Mouse (Mus musculus) gastrocnemius, postnatal 25 days (tissue): Measurements from ENCODE around the gene Ralgps2. TPM values are rescaled to one million over a fixed set of nuclear protein-coding genes. Genes with fewer than 3 reads are reported as not detected.
A peak's percentile ranks its signal among the peaks of the same experiment; 100 is the strongest.

ENCODE experiments used
- DNase-seq: peaks from one replicate; pipeline ENCODE4 v3.0.0; 2022
- total RNA-seq, 2 experiments: library from RNA; stranded (reverse); gene quantifications; 1 replicate in 1 of 2; 2 replicates in 1 of 2; pipeline ENCODE4 v1.2.3; 2021

The Ralgps2 gene
- total RNA-seq, 2 experiments from 2014 or later = 1.6 to 1.9 TPM

DNA sequence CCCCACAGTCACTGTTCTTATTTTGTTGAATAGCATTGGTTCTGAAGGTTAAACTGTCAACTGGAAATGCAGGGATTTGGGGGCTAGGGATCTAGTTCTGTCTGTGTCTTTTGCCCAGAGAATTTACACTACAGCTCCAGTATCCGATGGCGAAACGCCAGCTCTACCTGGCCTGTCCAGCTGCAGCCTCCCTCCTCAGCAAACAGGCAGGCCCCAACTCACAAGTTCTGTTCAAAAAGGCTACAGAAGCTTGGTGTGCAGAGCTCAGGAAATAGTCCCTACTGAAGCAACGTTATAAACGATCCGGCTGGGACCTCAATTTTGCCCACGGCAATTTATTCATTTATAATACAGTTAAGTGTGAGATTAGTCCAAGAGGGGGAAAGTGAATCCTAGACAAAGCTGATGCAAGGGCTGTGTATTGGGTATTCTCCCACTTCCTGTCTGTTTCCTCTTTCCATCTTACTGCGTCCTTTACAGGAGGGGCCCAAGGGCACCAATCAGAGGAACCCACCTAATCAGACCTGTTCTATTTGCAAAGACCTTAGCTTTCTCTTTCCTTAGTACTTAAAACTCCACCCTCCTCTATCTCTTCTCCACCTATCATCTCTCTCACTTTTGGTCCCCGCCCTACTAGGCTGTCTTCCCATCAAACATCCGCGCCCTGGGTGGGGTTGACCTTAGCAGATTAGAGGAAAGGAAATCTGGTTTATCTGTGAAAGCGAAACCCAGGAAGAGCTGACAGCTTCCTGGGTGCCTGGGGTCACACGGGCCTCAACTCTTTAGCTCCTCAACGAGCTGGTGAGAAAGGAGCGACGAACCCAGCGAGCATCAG, 16.7 kb upstream of the Ralgps2 start:
- DNase-seq = no peak

DNA sequence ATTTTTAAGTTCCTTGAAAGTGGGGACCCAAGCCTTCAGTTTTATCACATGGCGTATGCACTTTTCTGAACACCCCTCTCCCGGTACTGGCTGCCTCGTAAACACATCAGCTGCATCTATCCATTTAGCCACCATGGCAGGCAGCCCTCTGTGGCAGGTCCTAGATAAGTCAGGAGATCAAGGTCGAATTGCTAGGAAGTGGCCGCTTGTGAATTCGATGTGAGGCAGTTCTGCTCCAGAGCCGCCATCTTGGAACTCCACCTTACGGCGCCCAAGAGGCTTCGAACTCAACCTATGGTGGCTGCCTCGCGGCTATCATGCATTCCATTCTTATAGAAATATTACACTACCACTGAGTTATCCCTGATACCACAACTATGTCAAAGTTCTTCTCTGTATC, 14.8 kb upstream of the Ralgps2 start:
- DNase-seq = no peak

DNA sequence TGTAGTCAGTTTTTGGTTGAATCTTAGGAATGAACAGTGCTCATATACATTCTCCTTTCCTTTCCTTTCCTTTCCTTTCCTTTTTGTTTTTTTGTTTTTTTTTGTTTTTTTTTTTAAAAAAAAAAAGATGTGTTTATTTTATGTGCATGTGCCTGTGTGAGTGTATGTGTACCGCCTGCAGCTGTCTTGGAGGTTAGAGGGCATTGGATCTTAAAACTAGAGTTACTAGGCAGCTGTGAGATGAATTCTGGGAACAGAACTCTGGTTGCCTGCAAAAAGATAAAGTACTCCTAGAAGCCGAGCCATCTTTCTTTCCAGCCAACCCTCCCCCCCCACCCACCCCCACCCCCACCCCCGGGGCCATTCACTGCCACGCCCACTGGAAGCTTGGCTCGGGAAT, 10.9 kb upstream of the Ralgps2 start:
- DNase-seq = no peak

DNA sequence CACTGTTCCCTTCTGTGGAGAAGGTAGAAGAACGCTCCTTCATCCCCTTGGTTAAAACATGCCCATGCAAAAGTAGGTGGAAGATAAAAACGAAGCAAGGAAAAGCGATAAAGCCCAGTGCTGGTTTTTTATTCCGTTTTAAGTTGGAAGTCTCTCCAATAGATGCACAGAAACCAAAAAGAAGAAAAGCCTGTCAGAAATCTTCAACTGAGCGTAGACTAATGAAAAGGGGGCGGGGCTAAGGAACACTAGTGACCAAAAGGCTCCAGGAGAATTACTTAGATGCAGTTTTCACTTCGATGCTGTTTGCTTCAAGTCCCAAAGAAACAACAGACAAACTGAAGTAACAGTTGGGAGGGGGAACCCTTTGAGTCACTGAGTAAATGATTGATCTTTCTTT, 1.2 kb upstream of the Ralgps2 start:
- DNase-seq = no peak

DNA sequence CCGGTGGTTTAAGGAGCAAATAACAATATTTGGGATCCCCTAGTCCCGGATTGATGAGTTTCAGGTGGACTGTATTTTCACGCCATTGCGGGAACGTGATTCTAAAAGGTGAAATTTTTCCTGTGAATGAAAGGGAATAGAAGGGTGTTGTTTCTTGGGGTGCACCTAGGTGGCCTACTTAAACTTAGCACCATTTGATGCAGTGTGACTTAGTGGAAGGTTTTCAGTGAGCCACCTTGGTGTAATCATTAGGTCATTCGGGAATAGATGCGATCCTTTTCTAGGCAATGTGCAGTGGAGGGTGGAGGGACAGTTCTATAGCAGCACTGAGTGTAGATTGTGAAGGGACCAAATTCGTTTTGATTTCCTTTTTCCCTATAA, 706 bp upstream of the Ralgps2 start:
- DNase-seq = no peak

DNA sequence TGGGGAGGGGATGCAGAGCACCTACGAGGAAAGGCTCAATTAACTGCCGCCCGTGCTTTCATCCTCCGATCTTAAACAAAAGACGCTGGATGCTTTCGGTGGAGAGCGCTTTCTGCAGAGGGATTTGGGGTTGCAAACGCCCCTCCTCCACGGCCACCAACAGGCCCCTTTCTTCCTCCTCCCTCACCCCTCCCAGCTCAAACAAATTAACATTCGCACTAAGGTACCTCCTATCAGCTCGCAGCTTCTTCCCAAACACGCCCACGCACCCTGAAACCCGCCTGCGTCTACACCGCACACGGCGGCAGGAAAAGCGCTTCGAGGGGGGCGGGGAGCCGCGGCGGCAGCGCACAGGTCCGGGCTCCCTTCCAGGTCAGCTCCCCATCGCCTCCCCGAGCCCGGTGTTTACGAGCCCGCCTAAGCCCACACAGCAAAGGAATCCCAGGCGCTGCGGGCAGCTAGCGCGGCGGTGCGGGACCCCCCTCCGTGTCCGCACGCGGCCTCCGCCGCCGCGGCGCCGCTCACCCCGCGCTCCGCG, 652 bp downstream of the Ralgps2 start:
- peak; percentile 47 for DNase-seq

DNA sequence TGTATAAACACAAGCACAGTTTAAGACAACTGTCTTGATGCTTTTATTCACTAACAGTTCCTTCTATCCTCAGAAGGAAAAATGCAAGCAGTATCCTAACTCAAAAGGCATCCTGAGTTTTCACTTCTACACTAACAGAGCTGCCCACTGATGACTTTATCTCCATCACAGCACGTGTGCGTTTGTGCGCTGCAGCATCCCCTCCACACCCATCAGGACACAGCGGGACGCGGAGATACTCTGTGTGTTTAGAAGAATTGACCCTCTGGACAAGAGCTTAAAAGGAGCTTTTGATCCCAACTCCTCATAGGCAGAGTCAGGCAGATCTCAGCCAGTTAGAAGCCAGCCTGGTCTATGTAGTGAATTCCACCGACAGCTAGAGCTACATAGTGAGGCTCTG, 2.0 kb downstream of the Ralgps2 start:
- no peak for DNase-seq

DNA sequence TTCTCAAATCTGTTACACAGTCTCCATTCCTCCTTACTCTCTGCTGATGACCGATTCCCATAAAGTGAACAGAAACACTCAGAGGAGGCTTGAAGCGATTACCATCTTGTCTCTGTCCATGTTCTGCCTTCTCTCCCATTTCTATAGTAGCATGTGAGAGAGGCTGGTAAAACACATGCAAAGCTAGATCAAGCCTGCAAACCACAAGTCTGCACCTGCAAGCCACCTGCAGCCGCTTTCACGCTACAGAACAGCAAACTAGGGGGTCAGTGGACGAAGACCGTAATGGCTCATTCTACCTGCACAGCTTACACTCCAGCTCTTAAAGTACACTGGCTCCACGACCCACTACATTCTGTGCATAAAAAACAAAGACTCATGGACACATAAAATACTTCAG, 5.7 kb downstream of the Ralgps2 start:
- no peak for DNase-seq

DNA sequence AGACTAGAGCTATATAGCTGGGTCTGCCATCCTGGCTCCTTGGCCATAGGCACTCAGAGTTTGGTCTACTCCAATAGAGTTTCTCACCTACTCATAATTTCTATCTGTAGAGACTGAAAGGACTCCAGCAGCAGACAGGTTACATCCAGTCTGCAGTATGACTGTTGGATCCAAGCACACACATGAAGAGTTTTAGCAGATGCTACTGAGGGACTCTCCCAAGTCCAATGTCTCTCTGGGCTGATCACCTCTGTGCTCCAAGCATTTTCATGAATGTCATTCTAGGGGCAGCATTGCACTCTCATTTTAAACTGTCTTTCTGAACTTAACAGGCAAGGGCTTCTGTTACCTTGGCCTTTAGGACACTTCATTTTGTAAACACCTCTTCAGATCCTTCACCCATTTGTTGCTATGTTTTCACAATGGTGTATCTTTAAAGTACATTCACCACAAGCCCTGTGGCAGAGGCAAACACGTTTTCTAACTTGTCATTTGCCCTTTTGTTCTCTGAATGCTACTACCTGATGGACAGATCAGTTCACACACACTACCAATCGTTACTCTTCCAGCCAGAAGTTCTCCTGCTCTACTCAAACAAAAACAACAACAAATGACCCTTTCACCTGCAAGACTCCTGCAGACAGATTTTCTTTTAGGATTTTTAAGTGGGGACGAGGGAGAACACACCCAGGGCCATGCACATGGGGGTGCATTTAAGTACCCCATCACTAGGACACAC, 7.2 kb downstream of the Ralgps2 start:
- DNase-seq = no peak

DNA sequence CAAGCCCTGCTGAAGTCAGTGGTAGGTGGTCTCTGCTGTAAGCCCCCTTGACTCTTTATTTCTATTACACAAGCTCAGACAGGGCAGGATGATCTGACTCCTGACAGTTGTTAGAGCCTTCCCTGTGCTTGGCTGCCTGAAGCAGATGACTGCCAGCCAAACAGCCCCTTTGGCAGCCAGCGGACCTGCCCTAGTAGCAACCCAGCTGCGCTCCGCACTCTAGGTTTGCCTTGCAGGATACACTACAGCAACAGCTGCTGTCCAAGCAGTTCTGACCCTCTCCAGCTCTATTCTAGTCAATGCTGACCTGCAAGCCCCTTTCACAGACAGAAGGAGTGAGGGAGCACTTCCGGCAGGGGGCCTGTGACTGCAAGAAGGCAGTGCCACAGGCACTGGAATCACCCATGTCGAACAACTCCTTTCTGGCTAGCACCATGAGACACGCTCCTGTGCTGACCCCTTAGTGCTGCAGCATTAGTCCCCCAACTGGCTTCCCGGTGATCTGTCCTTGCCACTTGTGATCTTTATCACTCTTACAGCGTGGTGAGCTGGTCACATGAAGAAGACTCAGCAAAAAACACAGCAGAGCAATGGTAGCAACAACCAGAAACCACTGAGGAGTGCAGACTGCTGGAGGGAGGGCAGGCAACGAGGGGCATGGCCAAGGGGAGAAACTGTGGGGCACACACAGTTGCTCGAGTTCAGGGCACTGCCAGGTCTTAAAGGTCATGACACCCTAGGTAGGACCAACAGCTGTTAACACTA, 8.1 kb downstream of the Ralgps2 start:
- peak; percentile 26 for DNase-seq

DNA sequence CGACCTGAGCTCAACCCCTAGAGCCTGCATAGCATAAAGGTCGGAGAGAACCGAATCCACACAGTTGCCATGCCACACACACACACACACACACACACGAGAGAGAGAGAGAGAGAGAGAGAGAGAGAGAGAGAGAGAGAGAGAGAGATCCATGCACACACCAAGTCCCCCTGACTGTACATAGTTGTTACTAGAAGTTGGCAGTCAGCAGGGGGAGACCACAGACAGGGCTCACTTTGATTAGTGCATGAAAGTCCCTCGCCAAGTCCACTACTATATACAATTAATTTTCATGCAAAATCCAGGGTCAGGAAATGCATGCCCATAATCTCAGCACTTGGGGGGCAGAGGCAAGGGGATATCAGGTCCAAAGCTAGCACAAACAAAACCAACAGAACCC, 9.2 kb downstream of the Ralgps2 start:
- no peak for DNase-seq

DNA sequence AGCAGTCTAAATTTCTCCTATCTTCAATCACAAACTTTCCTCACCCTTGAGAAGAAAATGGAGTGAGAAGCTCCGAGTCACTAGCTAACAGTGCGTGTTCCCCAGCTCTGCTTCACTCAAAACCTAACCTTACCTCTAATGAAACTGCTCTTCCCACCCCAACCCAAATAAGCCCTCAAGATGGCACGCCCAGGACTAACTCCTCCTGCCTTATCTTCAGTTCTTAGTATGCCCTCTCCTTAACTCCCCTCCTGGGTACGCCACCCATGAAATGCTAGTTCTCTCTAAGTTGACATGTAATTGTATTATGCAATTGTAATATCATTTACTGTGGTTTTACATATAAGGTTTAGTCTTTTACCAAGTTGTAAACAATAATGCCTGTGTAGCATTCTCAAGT, 11.2 kb downstream of the Ralgps2 start:
- DNase-seq = no peak

DNA sequence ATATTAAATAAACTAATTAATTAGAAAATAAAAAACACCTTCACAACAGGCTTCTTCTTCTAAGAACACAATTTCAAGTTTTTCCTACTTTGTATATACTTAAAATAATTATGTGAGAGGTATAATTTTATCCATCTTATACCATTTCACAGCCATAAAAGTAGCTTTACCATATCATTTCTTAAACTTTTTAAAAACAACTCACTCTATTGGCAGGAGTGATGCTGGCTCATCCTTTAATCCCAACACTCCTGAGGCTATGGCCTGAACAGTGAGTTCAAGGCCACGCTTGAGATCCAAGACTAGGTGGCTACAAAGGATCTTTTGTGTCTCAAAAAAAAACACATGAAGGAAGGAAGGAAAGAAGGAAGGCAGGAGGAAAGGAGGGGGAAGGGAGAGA, 15.9 kb downstream of the Ralgps2 start:
- DNase-seq = no peak

DNA sequence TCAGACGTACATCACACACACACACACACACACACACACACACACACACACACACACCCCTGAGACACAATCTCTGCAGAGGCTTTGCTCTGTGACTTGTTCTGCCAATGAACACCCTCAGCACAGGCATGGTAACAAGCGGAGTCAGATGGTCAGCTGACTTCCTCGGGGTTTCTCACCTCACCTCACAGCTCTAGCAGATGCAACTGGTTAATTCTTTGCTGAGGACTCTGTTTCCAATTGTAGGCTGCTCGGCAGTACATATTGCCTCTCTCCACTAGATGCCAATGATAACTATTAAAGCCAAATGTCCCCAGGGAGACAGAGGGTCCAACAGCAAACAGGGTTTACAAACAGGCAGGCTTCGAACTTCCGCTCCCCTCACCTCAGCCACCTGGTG, 16.5 kb downstream of the Ralgps2 start:
- DNase-seq = no peak

DNA sequence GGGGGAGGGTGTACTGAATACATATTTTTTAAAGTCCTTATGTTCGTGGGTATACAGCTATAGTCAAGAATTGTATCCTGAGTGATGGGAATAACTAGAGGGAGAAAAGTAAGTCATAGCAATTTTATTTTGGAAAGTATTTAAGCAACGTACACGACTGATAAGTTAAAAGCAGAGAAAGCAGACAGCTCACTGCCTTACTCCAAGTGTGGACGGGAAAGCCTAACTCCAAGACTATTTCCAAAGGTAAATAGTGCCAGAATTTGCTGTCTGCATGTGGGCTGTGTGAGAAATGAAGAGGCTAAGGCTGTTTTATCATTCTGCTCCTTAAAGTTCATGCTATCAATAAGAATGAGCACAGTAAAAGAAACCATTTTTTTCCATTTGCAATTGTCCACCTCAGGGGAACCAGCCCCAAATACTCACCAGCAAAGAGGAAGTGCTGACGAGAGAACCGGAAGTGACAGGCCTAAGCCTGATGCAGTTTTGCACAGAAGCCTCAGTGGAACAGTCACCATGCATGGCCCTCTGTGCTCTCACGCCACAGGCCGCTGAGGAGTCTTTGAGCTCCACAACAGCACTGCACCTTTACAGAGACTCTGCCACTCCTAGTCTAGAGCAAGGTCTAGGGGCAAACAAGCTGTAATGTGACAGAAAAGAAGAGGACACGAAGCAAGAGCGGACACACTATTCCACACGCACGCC, 18.0 kb downstream of the Ralgps2 start:
- DNase-seq = no peak

DNA sequence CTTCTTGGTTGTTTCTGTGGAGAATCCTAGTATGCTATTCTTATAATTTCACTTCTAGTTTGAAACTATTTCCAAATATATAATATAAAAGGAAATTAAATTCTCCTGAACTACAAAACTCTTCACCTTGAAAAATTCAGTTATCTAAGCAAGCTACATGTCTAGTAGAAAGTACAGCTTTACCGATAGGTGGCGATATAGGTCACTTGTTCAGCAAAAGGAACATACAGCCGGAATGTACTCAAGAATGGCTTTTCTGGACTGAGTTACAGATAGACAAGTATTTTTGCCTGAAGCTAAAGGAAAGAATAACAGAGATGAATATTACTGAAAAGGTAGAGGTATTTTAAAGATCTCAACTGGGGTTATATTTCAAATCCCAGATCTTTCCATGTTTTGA, 22.0 kb downstream of the Ralgps2 start:
- DNase-seq = no peak

DNA sequence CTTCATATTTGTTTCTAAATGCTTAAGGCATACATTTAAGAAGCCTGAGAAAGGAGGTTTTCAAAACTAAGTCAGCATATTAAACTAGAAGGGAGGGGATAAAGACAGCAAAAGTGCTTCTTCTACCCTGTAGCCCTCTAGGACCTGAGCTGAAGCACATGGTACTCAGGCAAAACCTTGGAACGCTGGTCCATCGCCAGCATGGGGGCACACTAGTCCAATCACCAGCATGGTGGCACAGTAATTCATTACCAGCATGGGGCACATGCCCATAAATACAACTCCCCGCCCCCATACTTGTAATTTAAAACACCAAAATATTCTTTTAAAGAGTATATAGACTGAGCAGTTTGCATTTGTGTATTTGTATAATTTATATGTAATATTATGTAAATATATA, 23.1 kb downstream of the Ralgps2 start:
- DNase-seq = no peak

DNA sequence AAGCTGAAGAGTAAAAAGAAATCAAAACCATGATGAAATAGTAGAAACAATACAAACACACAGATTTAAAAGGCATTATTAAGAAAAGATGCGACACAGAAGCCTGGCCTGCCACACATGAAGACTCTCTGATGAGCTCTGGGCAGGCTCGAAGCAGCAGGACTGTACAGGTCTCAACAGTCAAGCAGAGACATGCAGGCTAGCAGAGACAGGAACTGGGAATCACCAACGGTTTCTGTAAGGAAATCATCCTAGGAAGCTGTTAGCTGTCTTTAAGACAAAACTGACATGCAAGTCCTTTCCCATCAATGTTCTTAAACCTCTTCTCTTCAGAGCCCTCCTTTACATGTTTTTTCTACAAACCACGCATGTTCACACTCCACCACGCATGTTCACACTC, 24.5 kb downstream of the Ralgps2 start:
- DNase-seq = no peak

DNA sequence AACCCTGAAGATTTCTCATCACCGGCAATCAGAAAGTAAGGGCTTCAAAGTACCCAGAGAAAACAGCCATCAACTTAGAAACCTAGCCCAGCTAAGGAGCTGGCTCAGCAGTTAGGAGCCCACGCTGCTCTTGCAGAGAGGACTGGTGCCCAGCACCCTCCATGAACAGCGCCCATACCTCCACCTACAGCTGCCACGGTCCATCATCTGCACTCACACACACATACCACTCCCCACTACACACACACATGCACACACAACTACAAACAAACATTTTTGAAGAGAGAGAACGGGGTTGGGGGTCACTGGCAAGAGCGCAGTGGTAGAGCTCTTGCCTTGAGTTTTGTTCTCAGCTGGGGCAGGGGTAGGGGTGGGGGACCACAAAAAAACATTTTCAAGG, 26.2 kb downstream of the Ralgps2 start:
- no peak for DNase-seq

DNA sequence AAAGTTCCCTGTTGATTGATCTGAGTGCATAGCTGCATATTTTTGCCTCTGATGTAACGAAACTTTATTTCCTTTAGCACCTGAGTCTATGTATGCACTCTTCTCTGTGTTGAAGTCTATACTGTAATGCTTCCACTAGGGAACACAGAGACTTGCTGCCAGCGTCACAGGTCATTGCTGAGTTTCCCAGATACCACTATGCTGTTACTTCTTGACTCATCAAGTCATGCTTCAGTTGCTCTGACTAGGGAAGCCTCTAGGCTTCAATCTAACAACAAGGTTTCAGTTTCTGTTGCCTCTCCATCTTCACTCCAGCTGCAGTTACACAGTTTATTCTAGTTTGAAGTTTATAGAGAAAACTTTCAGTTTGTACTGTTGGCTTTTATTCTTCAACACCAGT, 28.5 kb downstream of the Ralgps2 start:
- DNase-seq = no peak

DNA sequence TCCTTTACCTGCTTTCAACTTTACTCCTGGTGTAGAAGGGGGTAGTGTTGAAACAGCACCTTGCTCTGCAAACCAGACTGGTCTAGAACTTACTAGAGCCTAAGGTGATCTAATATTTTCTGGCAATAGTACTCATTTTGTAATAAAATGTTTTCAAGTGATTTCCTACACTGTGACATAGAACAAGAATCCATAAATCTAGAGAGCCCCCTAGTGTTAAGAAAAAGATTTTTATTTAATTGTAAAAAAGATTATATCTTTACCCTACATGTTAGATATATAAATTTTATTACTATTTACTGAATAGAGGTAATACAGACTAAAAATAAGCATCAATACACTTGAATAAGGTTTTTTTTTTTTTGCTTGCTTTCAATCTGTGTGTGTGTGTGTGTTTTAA, 29.6 kb downstream of the Ralgps2 start:
- DNase-seq = no peak

DNA sequence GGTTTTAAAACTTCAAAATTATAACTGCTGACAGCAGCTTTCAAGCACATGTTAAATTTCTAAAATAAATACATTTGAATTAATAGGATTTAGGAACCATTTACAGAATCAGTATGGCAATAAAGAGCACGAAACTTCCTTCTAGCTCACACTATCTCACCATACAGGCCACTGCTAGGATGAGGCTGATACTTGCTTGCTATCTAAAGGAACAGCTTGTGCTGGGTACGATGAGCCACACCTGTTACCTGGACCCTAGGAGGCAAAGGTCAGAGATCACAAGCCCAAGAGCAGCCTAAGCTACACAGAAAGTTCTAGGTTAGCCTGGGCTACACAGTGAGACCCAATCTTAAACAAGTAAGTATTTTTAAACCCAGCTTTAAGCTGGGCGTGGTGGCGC, 30.2 kb downstream of the Ralgps2 start:
- DNase-seq = no peak
